Mouse (Mus musculus) layer of hippocampus, adult 11-12 months (tissue): ENCODE data around the gene Ikzf4.
"Not testable (repeated sequence)": the region's sequence is repeated elsewhere in the genome, so short reads cannot be mapped to it uniquely, and the experiment has no call there.

Experiments used
- DNase-seq: peaks from one replicate; pipeline ENCODE4 v3.0.0; 2022; ENCODE audit warnings: low spot score

The Ikzf4 gene

GRCm38 (mm10) chr10:128639999-128640398, 5.8 kb downstream of the Ikzf4 start:
- no peak for DNase-seq

- no peak for DNase-seq
Observed at GRCm38 (mm10) chr10:128637011-128637410, 8.8 kb downstream of the Ikzf4 start.

GRCm38 (mm10) chr10:128636561-128636960, 9.2 kb downstream of the Ikzf4 start:
- no peak for DNase-seq

DNA sequence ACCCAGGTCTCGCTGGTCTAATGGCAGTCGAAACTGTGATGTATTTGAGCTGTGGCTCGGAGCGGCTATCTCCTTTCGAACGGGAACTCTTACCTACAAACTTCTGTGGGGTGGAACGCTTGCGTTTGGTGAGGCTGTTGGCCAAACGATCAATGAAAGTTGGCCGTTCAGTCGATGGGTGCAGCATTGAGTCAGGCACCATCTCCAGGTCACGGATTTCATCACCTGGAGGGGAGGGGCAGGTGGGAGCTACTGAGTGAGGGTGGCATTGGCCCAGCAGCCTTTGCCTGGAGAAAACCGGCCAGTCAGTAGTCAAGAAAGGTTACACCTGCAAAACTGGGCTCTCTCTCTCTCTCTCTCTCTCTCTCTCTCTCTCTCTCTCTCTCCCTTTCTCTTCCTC, 10.1 kb downstream of the Ikzf4 start:
- no peak for DNase-seq

DNA sequence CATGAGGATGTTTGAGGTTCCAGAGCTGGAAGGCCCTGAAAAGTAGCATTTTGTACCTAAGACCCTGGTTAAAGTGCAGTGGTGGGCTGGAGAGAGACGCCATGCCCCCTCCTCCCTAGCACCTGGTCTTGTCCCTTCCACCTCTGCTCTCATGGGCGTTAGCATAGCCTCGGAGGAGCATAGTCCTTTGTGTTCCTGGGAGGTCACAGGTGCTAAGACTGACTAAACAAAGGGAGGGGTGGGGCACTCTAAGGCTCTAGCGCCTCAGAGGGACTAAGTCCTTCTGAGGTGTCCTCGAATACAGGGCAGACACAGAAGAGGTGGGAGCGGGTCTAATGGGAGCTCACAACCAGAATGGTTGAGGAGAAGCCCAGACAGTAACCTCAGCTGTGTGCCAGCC, 14.2 kb downstream of the Ikzf4 start:
- DNase-seq, result no peak

GRCm38 (mm10) chr10:128630306-128630705, 15.5 kb downstream of the Ikzf4 start:
- DNase-seq, result not testable (repeated sequence)

DNA sequence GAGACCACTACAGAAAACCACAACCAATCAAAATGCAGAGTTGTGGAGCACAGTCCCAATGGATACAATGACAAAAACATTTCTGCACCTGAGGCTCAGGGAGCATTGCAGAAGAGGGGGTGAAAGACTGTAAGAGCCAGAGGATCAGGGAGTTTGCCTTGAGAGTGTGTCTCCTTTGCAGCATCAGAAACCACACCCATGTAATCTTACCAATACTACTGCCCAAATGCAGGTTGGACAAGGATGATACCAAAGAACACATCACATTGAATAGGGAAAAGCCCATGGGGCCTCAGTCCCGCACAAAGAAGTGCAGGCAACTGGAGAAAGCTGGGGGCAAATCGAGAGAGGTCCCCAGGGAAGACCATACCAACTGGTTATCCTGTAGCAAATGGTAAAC, 16.0 kb downstream of the Ikzf4 start:
- DNase-seq, result no peak

GRCm38 (mm10) chr10:128627398-128628317, 18.1 kb downstream of the Ikzf4 start:
- DNase-seq, result no peak

DNA sequence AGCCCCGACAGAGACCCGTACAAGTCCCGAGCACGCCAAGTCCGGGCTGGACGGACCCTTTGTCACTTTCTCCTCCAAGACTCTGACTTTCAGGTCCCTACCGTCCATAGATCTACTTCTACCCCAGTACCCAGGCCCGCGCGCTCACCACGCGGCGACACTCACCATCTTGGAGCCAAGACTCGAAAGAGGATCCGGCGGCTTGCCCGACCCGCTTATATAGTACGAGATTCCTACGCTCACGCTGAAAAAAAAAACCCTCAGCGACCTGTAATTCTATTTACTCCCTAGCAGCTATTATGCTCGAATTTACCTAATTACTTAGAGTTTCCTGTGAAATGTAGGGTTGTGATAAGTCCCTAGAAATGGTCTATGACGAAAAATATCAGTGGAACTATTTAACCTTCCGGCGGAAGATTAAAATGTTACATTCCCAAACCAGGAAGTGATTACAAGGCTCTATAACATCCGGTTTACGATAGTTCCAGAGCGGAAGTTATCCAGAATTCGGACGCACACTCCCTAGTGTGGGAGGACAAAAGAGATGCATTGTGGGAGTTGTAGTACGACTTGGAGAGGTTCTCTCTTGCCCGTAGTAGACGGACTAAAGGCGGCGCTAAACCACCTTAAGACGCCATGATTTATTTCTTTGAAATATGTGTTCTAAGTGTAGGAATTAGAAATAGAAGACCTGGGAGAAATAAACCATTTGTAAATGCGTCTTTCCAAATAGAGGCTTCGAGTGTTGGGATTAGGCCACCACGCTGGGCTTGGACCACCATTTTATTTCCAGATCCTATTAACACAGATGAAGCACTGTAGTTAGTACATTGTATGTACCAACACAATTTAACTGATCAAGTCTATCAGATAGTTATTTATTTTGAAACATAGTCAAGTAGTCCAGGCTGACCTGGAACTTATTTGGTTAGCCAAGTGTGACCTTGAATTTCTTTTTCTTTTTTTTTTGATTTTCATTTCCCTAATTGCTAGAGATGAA, 19.2 kb downstream of the Ikzf4 start, which contains the start of gene Rps26:
Gene Rps26, minus strand, starts transcription at position 437 of the 1,000 bp plus-strand sequence.
- DNase-seq, result peak; percentile 95

GRCm38 (mm10) chr10:128625287-128625894, 20.4 kb downstream of the Ikzf4 start:
- no peak for DNase-seq

DNA sequence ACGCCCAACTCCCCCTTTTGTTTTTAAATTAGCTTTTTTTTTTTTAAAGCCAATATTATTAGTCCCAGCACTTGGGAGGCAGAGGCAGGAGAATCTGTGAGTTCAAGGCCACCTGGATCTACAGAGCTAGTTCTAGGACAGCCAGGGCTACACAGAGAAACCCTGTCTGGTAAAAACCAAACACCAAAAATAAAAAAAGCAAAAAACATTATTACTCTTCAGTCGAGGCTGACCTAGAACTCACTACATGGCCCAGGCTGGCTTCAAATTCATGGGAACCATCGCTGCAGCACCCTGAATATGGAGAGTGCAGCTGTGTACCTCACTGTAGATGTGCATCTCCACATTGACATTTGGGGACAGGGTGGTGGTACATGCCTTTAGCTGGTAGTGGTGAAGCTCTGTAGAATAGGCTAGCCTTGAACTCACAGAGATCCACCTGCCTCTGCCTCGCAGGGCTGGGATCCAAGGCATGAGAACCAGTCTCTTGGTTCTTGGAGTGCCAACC, 22.6 kb downstream of the Ikzf4 start:
- not testable (repeated sequence) for DNase-seq

DNA sequence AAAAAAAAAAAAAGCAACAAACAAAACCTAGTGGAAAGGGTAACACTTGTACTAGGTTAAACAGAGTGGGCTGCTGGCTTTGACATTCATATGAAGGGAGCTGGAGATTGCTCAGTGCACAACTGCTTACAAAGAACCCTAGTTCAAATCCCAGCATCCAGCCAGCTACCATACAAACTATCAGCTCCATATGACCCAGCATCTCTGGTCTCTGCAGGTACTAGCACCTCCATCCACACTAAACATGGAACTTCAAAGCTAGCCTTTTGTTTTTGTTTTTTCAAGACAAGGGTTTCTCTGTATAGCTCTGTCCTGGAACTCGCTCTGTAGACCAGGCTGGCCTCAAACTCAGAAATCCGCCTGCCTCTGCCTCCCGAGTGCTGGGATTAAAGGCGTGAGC, 23.1 kb downstream of the Ikzf4 start:
- no peak for DNase-seq

- no peak for DNase-seq
Observed at GRCm38 (mm10) chr10:128621986-128622520, 23.7 kb downstream of the Ikzf4 start.

DNA sequence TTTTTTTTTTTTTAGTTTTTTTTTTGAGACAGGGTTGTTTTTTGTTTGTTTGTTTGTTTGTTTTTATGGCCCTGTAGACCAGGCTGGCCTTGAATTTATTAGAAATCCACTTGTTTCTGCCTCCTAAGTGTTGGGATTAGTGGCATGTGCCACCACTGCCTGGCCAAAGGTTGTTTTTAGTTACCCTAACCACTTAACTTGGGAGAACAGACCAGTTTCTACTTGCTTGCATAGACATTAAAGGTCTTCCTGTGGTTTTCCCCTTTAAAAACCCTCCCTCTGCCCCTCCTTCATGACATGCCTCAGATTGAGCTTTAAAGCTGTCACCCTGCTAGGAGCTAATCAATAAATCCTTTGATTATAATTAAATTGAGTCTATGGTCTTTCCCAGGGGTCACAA, 25.6 kb downstream of the Ikzf4 start:
- no peak for DNase-seq

- DNase-seq, result not testable (repeated sequence)
Observed at GRCm38 (mm10) chr10:128619148-128619547, 26.6 kb downstream of the Ikzf4 start.

DNA sequence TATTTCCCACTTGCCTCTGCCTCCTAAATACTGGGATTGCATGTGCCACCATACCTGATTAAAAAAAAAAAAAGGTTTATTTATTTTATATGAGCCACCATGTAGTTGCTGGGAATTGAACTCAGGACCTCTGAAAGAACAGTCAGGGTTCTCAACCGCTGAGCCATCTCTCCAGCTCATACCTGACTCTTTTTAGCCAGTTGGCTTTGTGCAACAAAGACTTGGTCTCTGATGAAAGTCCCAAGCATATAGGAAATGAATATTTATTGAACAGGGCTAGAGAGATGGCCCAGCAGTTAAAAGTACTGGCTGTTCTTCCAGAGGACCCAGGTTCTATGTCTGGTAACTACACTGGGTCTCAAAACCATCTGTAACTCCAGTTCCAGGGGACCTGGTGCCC, 27.2 kb downstream of the Ikzf4 start:
- DNase-seq, result no peak

DNA sequence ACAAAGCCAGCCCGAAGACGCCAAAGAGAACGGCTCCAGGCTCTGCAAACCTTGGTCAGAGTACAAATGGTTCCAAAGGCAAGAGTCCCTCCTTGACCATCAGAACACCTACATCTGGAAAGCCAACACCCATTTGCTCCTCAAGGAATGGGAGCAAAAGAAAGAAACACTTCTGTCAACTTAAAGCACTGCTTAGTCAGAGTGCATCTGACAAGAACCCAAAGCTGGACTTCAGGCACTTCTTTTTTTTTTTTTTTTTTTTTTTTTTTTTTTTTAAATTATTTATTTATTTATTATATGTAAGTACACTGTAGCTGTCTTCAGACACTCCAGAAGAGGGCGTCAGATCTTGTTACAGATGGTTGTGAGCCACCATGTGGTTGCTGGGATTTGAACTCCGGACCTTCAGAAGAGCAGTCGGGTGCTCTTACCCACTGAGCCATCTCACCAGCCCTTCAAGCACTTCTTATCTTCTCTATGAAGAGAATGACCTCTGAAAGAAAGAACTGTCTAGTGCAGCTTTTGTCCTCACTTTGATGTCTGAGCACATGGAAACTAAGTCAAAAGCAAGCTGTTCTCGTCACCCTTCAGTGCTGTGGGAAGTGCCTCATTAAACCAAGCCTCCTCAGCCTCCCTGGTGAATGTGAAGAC, 29.9 kb downstream of the Ikzf4 start:
- DNase-seq, result not testable (repeated sequence)

DNA sequence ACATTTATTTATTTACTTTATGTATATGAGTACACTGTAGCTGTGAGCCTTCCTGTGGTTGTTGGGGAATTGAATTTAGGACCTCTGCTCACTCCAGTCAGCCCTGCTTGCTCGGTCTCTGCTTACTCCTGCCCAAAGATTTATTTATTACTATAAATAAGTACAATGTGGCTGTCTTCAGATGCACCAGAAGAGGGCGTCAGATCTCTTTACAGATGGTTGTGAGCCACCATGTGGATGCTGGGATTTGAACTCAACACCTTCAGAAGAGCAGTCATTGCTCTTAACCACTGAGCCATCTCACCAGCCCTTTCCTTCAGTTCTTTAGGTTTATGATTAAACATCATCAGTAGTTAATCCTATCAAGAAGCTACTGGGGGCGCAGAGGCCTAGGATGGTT, 30.9 kb downstream of the Ikzf4 start:
- no peak for DNase-seq

DNA sequence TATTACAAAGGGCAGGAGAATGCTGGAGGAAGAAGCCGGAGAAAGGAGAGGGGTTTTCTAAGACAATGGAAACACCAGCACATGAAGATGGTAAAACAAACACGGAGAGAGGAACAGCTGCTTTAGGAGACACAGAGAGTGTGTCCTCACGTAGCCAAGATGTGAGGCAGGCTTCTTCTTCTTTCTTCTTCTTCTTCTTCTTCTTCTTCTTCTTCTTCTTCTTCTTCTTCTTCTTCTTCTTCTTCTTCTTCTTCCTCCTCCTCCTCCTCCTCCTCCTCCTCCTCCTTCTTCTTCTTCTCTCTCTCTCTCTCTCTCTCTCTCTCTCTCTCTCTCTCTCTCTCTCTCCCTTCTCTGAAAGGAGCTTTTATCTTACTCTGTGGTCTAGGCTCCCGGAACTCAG, 32.0 kb downstream of the Ikzf4 start:
- not testable (repeated sequence) for DNase-seq

DNA sequence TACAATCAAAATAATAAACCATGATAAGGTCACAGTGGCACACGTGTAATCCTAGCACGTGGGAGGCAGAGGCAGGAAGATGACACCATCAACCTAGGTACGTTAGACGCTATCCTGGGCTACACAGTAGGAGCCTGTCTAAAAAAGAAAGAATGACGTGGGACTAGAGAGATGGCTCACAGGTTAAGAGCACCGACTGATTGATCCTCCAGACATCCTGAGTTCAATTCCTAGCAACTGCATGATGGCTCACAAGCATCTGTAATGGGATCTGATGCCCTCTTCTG, 32.7 kb downstream of the Ikzf4 start:
- DNase-seq, result no peak

DNA sequence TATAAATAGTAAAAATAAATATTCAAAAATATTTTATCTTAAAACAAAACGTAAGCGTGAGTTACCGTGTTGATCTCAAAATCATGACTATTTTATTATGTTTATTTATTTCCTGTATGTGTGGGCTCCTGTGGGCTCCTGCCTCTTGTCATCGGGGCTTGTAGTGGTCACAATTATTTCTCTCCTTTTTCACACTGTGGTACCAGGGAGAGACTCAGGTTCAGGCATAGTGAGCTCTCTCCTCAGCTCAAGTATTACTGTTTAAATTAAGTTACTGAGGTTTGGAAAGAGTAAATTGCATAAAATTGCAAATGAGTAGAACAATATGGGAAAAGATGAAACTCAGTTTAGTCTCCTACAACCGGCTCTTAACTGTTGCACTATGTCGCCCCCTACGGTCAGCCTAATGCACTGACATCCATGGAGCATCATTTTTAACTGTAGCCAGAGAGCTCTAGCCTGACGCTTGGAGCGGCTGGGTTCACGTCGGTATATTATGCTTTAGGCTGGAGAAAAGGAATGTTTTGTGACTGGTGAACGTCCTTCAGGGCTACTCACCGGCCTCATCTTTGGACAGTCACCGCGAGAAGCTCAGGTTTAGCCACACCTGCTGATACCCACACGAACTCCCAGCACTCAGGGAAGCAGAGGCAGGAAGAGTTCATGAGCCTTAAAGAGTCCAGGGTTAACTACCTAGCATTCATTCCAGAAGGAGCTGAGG, 33.2 kb downstream of the Ikzf4 start:
- DNase-seq, result peak; percentile 60
